Mouse (Mus musculus): ENCODE measurements around the gene Poll. TPM values are rescaled to one million over a fixed set of nuclear protein-coding genes. Genes with fewer than 3 reads are reported as not detected.
"Not testable (repeated sequence)": the region's sequence is repeated elsewhere in the genome, so short reads cannot be mapped to it uniquely, and the experiment has no call there.

The Poll gene
- polyA plus RNA-seq, 1 experiment from 2014 or later = 6.7 TPM

DNA sequence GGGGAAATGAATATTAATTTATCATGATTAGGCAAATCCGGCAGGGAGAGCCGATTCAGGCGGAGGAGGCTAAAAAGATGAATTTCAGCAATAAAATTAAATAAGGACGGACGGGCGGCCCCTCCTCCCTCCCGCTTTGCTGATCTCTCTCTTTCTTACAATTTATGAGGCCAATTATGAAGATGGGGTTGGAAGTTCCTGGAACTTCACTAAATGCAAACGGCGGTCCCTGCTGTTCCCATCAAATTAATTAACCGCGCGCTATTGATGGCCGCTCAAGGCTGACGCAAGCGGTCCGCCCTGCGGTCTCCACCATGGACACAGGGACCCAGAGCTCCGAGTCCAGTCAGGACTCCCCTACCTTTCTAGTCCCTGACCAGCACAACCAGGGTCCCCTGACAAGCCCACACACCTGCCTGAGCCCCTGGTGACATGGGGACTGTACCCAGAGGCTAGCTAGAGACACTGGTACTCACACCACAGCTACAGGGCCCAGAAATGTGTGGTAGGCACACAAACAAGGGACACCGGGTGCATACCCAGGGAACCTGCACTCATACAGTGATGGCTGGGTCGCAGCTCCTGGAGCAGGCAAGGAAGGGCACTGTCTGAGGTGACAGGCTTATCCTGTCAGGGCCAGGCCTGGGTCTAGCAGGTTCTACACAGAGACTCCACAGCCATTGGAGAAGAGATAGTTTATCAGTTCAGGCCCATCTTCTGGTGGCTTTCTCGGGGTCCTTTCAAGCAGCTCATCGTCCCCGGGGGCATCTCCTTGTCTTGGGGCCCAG, 11.0 kb downstream of the Poll start:
- H3K4me3 ChIP-seq (replicated peaks) = no peak overlapping the region
- H3K9me3 ChIP-seq (replicated peaks) = no peaks in the 10 kb centered on the region; the same call in 1 of the 2 replicates
- peak overlapping the region; percentile 18 for H3K9ac ChIP-seq
- peaks cover 17% of the 10 kb centered on the region for H3K27me3 ChIP-seq
- WGBS (ENCODE audit: insufficient replicate concordance) = 70% methylated on average over 23 of the region's 23 CpGs
- H3K4me2 ChIP-seq = no peak overlapping the region
- ATAC-seq (ENCODE audit: low read depth) (peak; percentile 67), DNase-seq (peak; percentile 33)
- H3K4me1 ChIP-seq (replicated peaks) = peaks cover 52% of the 10 kb centered on the region
- H3K27ac ChIP-seq = peak overlapping the region; percentile 73
- H3K36me3 ChIP-seq = peaks cover 20% of the 10 kb centered on the region

DNA sequence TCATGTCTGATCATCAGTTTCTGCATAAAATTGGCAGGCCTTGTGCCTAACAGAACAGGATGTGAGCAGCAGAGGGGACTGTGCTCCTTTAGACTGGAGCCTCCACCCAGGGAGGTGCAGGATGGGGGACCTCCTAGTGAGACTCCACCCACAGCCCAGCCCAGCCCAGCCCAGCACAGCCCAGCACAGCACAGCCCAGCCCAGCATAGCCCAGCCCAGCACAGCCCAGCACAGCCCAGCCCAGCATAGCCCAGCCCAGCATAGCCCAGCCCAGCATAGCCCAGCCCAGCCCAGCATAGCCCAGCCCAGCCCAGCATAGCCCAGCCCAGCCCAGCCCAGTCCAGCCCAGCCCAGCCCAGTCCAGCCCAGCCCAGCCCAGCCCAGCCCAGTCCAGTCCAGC, 12.1 kb downstream of the Poll start:
- DNase-seq = peak; percentile 57
- H3K9ac ChIP-seq; H3K9me3 ChIP-seq (replicated peaks); H3K36me3 ChIP-seq; H3K4me3 ChIP-seq (replicated peaks): not testable (repeated sequence)
- peak; percentile 92 for ATAC-seq (ENCODE audit: low read depth)
- peak overlapping the region; percentile 24 for H3K4me2 ChIP-seq
- peaks cover 23% of the 10 kb centered on the region for H3K27me3 ChIP-seq
- peaks cover 62% of the 10 kb centered on the region for H3K4me1 ChIP-seq (replicated peaks)
- peak overlapping the region; percentile 70; the same call in 1 of the 2 replicates for H3K27ac ChIP-seq

DNA sequence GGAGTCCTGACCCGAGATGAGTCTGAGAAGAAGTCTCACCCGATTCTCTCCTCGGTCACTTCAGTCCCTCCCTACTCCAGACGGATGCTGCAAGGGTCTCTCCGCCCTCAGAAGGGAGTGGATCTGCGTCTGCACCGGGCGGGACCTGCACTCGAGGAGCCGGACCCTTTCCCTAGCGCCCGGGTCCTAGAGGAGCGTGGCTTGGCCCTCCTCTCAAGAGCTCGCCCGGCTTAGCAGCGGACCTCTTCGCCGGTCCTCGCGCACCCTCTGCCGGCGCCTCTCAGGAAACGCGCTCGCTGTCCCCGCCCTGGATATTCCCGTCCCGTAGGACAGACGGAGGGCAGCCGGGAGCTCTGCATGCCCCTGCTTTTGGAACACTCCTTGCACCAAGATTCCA, 15.4 kb downstream of the Poll start:
- H3K4me2 ChIP-seq = peak overlapping the region; percentile 79
- peak; percentile 63 for DNase-seq
- no peaks in the 10 kb centered on the region for H3K36me3 ChIP-seq
- H3K4me3 ChIP-seq (replicated peaks) = peak overlapping the region; percentile 56
- no peak overlapping the region for H3K27ac ChIP-seq
- ATAC-seq (ENCODE audit: low read depth) = peak; percentile 25; the same call in 1 of the 2 replicates
- peaks cover 60% of the 10 kb centered on the region for H3K4me1 ChIP-seq (replicated peaks)
- H3K9me3 ChIP-seq (replicated peaks) = no peaks in the 10 kb centered on the region; the same call in 1 of the 2 replicates
- WGBS (ENCODE audit: insufficient replicate concordance) = under 1% methylated on average over 30 of the region's 30 CpGs
- H3K27me3 ChIP-seq = peaks cover 52% of the 10 kb centered on the region
- H3K9ac ChIP-seq = peak overlapping the region; percentile 50

DNA sequence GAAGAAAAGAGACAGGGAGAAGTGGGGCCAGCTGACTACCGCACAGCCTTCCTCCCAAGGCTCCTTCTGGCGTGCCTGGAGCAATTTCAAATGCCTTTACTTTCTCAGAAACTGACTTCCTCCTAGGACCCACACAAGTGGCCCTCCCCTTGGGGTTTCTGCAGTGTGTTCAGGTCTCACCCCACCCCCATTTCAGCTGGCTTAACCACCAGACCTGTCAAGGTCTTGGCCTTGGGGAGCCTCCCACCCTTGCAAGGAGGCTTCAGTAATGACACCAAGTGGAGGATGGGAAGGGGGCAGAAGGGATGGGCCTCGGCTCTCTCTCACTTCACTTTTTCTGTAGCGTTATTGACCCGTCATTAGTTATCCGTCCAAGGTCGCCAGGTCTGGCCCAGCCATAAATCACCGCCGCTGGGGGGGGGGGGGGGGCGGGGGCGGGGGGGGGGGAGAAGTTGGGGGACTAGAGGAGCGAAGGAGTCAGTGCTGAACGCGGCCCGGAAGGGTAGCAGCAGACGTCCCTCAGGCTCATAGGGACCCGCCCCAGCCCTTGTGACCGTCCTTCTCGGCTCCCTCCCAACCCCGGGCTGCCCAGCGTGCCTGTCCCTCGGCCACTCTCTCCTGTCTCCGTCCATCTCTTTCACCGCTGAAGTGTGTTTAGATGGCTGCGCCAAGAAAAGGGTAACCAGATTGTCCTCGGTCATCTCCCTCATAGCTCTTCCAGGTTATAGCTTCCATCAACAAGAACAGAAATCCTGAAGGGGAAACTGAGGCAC, 16.0 kb downstream of the Poll start:
- Histone ChIP-seq H3K9me3 (replicated peaks) (no peaks in the 10 kb centered on the region; the same call in 1 of the 2 replicates), H3K9ac (peak overlapping the region; percentile 50), H3K27ac (no peak overlapping the region), H3K4me3 (replicated peaks) (peak overlapping the region; percentile 56), H3K27me3 (peaks cover 52% of the 10 kb centered on the region), H3K4me2 (peak overlapping the region; percentile 79), H3K36me3 (no peaks in the 10 kb centered on the region), H3K4me1 (replicated peaks) (peaks cover 60% of the 10 kb centered on the region)
- no peak for DNase-seq
- WGBS (ENCODE audit: insufficient replicate concordance) = under 1% methylated on average over 20 of the region's 26 CpGs
- ATAC-seq (ENCODE audit: low read depth) = no peak

DNA sequence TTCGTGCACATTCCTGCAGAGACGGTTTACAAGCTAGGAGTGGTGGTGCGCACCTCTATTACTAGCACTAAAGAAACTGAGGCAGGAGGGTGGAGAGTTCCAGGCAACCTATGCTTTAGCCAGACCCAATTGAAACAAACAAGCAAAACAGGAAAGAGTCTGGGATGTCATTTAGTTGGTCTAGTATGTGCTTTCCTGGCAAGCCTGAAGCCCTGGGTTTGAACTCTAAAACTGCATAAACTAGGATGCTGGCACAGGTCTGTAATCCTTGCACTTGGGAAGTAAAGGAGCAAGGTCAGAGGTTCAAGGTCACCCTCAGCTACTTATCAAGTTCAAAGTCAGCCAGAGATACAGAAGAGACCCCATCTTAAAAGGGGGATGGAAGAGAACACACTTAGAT, 18.3 kb downstream of the Poll start:
- H3K36me3 ChIP-seq = no peaks in the 10 kb centered on the region
- 34% methylated on average over 3 of the region's 3 CpGs for WGBS (ENCODE audit: insufficient replicate concordance)
- H3K27me3 ChIP-seq = peaks cover 51% of the 10 kb centered on the region
- peak overlapping the region; percentile 81 for H3K4me2 ChIP-seq
- peaks cover 57% of the 10 kb centered on the region for H3K4me1 ChIP-seq (replicated peaks)
- peak overlapping the region; percentile 55 for H3K4me3 ChIP-seq (replicated peaks)
- H3K9ac ChIP-seq = peak overlapping the region; percentile 71
- no peaks in the 10 kb centered on the region for H3K9me3 ChIP-seq (replicated peaks)
- DNase-seq (no peak), ATAC-seq (ENCODE audit: low read depth) (no peak)
- H3K27ac ChIP-seq = no peak overlapping the region

DNA sequence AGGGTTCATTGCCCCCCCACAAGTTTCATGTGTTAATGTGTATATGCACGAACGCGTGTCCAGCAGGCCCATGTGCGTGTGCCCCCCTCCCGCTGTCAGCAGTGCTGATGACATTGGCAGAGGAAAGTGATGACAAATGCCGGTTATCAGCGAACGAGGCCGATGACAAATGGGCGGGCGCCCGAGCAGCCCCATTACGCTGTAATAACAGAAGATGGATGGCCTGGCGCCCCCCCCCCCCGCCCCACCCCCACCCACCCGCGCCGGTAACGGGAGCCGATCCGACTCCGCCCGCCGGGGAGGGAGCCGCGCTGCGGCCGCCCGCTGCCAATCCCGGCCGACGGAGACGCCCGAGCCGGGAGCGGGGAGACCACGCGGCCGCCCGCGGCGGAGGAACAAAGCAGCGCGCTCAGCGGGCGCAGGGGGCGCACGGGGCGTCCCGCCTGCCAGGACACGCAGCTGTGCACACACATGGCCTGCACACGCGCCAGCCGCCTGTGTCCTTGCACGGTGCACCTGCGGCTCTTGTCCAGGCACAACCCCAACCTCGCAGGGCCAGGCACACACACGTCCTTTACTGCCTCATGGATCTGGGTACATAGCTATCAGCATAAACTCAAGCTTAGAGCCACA, 18.8 kb downstream of the Poll start:
- Histone ChIP-seq H3K9me3 (replicated peaks) (no peaks in the 10 kb centered on the region), H3K27ac (no peak overlapping the region), H3K4me3 (replicated peaks) (peak overlapping the region; percentile 55), H3K36me3 (no peaks in the 10 kb centered on the region), H3K4me1 (replicated peaks) (peaks cover 53% of the 10 kb centered on the region), H3K9ac (peak overlapping the region; percentile 71), H3K27me3 (peaks cover 46% of the 10 kb centered on the region), H3K4me2 (peak overlapping the region; percentile 81)
- under 1% methylated on average over 53 of the region's 58 CpGs for WGBS (ENCODE audit: insufficient replicate concordance)
- ATAC-seq (ENCODE audit: low read depth) (0 out of 2 replicates have a peak, but pooled peaks have one; percentile 23), DNase-seq (no peak)

DNA sequence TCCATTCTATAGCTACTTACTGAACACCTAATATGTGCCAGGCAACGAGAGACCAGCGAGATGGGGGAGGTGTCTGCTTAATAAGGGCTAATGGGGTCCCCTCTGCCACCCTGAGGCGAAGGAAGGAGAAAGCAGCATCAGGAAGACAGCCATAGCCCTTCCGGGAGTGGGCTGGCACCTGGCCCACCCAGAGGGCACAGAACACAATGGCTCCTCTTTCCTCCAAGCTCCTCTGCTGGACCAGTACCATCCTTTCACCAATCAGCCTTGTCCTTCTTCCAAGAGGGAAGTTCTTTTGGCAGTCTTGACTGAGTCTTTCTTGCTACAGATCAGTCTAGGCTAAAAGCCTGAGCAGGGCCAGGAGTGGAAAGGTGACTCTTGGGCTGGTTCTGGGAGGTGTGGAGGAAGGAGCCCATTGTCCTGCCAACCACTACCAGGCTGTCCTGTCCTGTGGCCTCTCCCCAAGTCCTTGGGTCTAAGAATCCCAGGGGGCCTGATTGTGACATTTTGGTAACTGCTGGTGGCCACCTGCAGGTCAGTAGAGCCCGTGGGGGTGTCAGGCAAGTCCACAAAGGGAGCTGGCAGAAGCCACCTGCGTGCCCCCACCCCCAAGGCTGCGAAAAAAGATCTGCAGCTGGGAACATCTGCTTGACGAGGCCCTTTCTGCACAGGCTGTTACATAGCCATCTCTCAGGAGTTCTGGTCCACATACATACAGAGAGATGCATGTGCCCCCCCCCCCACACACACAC, 19.5 kb downstream of the Poll start:
- Histone ChIP-seq H3K4me1 (replicated peaks) (peaks cover 53% of the 10 kb centered on the region), H3K27ac (no peak overlapping the region), H3K27me3 (peaks cover 39% of the 10 kb centered on the region), H3K9ac (no peak overlapping the region), H3K9me3 (replicated peaks) (no peaks in the 10 kb centered on the region), H3K4me3 (replicated peaks) (peak overlapping the region; percentile 55), H3K4me2 (peak overlapping the region; percentile 81), H3K36me3 (no peaks in the 10 kb centered on the region)
- DNase-seq = no peak
- ATAC-seq (ENCODE audit: low read depth) = no peak
- WGBS (ENCODE audit: insufficient replicate concordance) = 50% methylated on average over 8 of the region's 8 CpGs

DNA sequence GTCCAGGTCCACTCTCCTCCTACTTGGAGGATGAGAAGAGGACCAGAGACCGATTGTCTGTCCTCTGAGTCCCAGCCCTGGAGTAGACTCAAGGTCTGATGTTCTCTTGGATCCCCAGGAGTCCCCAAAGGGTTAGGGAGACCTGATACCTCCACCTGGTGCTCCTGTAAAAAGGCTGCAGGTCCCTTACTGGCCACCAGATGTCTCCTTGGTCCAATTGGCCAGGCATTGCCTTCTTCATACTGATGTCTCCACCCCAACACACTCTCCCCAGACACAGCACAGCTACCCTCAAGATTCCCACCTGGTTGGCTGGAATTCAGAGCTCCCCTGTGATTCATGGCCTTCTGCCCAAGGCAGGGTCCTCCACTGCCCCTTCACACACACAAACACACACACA, 22.8 kb downstream of the Poll start:
- H3K4me3 ChIP-seq (replicated peaks) = no peak overlapping the region
- H3K27me3 ChIP-seq = peaks cover 22% of the 10 kb centered on the region
- 14% methylated on average over 1 of the region's 1 CpGs for WGBS (ENCODE audit: insufficient replicate concordance)
- ATAC-seq (ENCODE audit: low read depth) (peak; percentile 17; the same call in 1 of the 2 replicates), DNase-seq (peak; percentile 45)
- no peaks in the 10 kb centered on the region for H3K9me3 ChIP-seq (replicated peaks)
- H3K4me2 ChIP-seq = no peak overlapping the region
- H3K4me1 ChIP-seq (replicated peaks) = peaks cover 49% of the 10 kb centered on the region
- no peaks in the 10 kb centered on the region for H3K36me3 ChIP-seq
- no peak overlapping the region for H3K9ac ChIP-seq
- no peak overlapping the region for H3K27ac ChIP-seq

DNA sequence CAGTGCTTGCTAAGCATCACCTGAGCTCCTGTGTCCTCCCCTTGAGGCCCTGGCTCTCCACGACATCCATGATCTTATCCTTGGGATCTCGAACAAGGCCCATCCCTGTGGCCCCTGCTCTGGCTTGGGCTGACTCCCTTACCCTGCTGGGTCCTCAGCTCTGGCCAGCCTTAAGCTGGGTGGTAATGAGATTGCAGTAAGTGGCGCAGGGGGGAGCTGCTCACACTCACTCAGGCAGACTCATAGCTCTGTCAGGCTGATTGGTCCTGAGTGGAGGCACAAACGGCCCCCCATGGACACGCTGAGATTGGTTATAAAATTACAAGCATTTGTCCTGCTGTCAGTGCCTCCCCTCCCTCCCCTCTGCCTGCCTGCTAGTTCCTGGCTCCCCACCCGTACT, 24.4 kb downstream of the Poll start:
- Histone ChIP-seq H3K4me1 (replicated peaks) (peaks cover 37% of the 10 kb centered on the region), H3K4me2 (no peak overlapping the region), H3K36me3 (peaks cover under 1% of the 10 kb centered on the region; the same call in 1 of the 2 replicates), H3K27ac (no peak overlapping the region), H3K9ac (no peak overlapping the region), H3K9me3 (replicated peaks) (no peaks in the 10 kb centered on the region), H3K4me3 (replicated peaks) (no peak overlapping the region), H3K27me3 (peaks cover 7% of the 10 kb centered on the region)
- no peak for ATAC-seq (ENCODE audit: low read depth)
- no peak for DNase-seq
- 58% methylated on average over 6 of the region's 6 CpGs for WGBS (ENCODE audit: insufficient replicate concordance)

DNA sequence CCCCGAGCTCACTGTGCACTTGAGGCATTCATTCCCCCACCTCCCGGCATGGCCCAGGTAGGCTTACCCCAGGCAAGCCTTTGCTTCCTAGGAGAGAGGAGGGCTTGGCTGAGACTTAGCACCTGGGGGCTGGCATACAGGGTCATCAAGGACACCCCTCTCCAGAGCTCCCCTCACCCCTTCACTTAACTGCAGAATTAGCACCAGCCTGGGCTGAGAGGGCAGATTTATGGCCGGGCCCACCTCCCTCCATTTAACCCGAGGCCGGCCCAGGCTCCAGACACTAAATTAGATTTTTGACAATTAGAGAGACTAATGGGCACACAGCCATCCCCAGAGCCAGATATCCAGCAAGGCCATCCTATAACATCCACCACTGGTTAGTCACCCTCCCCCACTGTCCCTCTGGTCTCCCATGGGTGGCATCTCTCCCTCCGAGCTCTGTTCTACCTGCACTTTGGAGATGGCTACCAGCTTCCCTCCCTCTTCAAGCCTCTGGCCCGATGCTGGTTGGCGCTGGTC, 25.1 kb downstream of the Poll start:
- Histone ChIP-seq H3K4me2 (no peak overlapping the region), H3K4me3 (replicated peaks) (no peak overlapping the region), H3K27ac (no peak overlapping the region), H3K36me3 (peaks cover 8% of the 10 kb centered on the region), H3K4me1 (replicated peaks) (peaks cover 41% of the 10 kb centered on the region), H3K27me3 (peaks cover under 1% of the 10 kb centered on the region), H3K9ac (no peak overlapping the region), H3K9me3 (replicated peaks) (no peaks in the 10 kb centered on the region)
- no peak for DNase-seq
- no peak for ATAC-seq (ENCODE audit: low read depth)
- WGBS (ENCODE audit: insufficient replicate concordance) = 80% methylated on average over 8 of the region's 8 CpGs
